Mouse (Mus musculus): ENCODE measurements around the gene Abhd2. TPM values are rescaled to one million over a fixed set of nuclear protein-coding genes. Genes with fewer than 3 reads are reported as not detected.

The Abhd2 gene
- polyA plus RNA-seq, 1 experiment from 2014 or later: 6.8 TPM

DNA sequence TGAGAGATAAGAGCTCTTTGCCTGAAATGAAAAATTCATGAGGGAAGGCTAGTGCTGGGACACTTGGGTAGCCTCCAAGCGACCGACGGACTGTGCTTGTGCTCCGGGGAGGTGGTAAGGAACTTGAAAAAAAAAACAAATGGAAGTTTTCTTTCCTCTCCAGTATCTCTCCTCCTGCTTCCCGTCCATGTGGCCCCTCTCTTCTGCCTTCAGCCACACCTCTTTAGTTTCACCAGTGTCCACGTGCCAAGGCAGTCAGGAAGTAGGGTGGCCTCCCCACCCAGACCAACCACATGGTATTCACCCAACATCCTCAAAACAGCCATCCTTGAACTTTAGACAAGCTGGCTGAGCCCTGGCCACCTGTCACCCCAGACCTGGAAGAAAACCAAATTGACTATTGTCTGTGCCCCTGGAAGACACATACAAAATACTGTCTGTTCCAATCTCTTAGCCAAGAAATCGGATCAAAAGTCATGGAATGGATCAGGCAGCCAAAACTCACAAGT, 25.1 kb upstream of the Abhd2 start:
- H3K4me1 ChIP-seq: peaks cover 18% of the 10 kb centered on the region
- DNase-seq (ENCODE audit: low spot score): no peak
- H3K36me3 ChIP-seq: no peaks in the 10 kb centered on the region
- no peak overlapping the region for H3K27ac ChIP-seq (replicated peaks)
- no peaks in the 10 kb centered on the region for H3K9me3 ChIP-seq (replicated peaks)
- WGBS: 74% methylated on average over 7 of the region's 7 CpGs
- no peak overlapping the region for H3K4me3 ChIP-seq
- H3K27me3 ChIP-seq (ENCODE audit: low read depth, poor library complexity, severe bottlenecking): 0 out of 2 replicates have a peak, but pooled peaks cover 5% of the 10 kb centered on the region

DNA sequence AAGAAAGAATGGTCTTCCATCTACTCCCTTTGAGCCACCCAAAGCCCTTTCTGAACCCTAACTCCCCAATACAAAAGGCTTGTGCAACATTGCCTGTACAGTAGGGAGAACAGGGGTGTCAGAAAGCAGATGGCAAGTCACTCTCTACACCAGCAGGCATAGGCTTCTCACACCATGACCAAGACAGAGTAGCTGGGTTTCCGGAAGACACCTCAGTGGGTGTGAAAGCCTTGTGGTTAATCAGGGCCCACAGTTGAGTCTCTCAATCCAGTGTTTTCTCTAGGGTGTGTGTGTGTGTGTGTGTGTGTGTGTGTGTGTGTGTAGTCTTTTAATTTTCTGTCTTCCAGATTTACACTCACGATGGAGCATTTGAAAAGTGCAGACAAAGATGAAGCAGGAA, 23.4 kb upstream of the Abhd2 start:
- no peak for DNase-seq (ENCODE audit: low spot score)
- Histone ChIP-seq H3K36me3 (no peaks in the 10 kb centered on the region), H3K4me3 (no peak overlapping the region), H3K9me3 (replicated peaks) (no peaks in the 10 kb centered on the region), H3K27ac (replicated peaks) (no peak overlapping the region), H3K27me3 (ENCODE audit: low read depth, poor library complexity, severe bottlenecking) (0 out of 2 replicates have a peak, but pooled peaks cover 5% of the 10 kb centered on the region), H3K4me1 (peaks cover 10% of the 10 kb centered on the region)
- WGBS: 94% methylated on average over 2 of the region's 2 CpGs

DNA sequence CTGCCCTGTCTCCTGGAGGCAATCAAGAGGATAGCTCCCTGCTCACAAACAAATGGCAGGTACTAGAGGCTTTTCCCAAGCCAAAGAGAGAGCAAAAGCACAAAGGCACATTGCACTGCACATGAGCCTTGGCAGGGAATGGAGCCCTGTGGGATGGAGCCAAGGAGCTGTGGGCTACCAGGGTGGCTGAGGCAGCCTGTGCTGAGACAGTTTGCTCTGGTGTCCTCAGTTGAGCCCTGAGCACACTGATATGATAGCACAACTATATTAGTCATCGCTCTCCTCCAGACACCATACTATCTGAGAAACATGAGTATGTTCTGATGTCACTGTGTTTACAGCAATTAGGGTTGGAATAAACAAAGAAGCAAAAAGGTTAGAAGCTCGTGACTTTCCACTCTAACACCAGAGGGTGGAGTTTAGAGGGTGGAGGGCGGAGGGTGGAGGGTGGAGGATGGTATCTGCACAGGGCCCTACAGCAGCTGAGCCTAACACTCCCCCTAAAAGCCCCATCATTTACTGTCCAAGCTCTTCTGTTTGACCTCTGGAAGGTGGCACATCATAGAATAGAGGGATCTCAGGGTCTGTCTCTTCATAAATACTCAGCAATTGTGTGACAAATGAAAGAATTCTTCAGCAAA, 18.6 kb upstream of the Abhd2 start:
- no peaks in the 10 kb centered on the region for H3K9me3 ChIP-seq (replicated peaks)
- no peaks in the 10 kb centered on the region for H3K27me3 ChIP-seq (ENCODE audit: low read depth, poor library complexity, severe bottlenecking)
- H3K27ac ChIP-seq (replicated peaks): no peak overlapping the region
- H3K4me1 ChIP-seq: no peaks in the 10 kb centered on the region
- no peaks in the 10 kb centered on the region for H3K36me3 ChIP-seq
- H3K4me3 ChIP-seq: no peak overlapping the region
- no peak for DNase-seq (ENCODE audit: low spot score)
- 89% methylated on average over 3 of the region's 3 CpGs for WGBS

DNA sequence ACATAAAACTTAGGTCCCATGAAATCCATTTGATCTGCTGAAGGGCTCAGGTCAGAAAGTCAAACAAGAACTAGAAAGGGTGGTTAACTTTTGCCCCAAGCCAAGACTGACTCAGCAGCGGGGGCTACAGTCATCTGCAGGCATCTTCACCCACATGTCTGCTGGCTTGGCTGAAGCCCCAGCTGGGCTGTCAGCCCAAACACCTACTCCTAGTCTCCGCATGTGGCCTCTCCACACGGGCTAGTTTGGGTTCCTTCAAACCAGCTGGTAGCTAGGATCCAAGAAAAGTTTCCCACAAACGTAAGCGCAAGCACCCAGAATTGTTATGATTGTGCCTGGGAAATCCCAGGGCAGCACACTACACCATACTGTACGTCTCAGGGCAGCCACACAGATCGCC, 17.6 kb upstream of the Abhd2 start:
- Histone ChIP-seq H3K4me1 (no peaks in the 10 kb centered on the region), H3K27ac (replicated peaks) (no peak overlapping the region), H3K27me3 (ENCODE audit: low read depth, poor library complexity, severe bottlenecking) (no peaks in the 10 kb centered on the region), H3K36me3 (no peaks in the 10 kb centered on the region), H3K4me3 (no peak overlapping the region), H3K9me3 (replicated peaks) (no peaks in the 10 kb centered on the region)
- no peak for DNase-seq (ENCODE audit: low spot score)
- 89% methylated on average over 7 of the region's 7 CpGs for WGBS

DNA sequence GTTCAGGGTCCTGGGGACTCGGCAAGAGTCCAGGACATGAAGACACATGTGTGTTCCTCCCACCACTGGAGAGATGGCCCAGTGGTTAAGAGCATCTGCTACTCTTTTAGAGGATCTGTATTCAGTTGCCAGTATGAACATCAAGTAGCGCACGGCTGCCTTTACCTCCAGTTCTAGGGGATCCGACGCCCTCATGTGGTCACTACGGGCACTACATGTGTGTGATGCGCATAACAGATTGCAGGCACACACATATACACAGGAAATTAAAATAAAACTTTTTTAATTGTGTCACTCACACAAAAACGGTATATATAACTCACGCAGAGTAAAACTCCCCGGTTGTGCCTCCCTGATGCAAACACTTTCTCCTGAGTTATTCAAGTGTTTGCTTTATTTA, 17.2 kb upstream of the Abhd2 start:
- no peaks in the 10 kb centered on the region for H3K4me1 ChIP-seq
- no peaks in the 10 kb centered on the region for H3K36me3 ChIP-seq
- no peak for DNase-seq (ENCODE audit: low spot score)
- H3K4me3 ChIP-seq: no peak overlapping the region
- H3K27ac ChIP-seq (replicated peaks): no peak overlapping the region
- no peaks in the 10 kb centered on the region for H3K27me3 ChIP-seq (ENCODE audit: low read depth, poor library complexity, severe bottlenecking)
- H3K9me3 ChIP-seq (replicated peaks): no peaks in the 10 kb centered on the region
- WGBS: 84% methylated on average over 10 of the region's 10 CpGs

DNA sequence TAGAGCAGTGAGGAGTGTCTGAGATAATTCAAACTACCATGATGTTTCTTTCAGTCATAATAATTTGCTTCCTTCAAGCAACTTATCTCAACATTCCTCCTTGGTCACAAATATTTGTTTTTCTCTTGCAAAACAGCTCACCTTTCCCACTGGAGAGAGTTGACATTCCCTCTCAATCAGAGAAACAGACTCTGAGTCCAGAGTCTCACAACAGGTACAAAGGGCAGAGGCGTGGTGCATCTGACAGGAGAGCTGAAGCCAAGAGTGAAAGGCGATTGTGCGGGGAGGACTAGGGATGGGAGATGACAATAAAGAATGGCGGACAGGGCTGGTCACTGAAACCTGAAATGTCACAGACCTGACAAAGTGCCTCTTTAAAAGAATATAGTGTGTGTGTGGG, 16.3 kb upstream of the Abhd2 start:
- H3K4me1 ChIP-seq: no peaks in the 10 kb centered on the region
- no peak overlapping the region for H3K4me3 ChIP-seq
- WGBS: 99% methylated on average over 4 of the region's 4 CpGs
- no peak overlapping the region for H3K27ac ChIP-seq (replicated peaks)
- no peaks in the 10 kb centered on the region for H3K9me3 ChIP-seq (replicated peaks)
- no peaks in the 10 kb centered on the region for H3K36me3 ChIP-seq
- H3K27me3 ChIP-seq (ENCODE audit: low read depth, poor library complexity, severe bottlenecking): no peaks in the 10 kb centered on the region
- no peak for DNase-seq (ENCODE audit: low spot score)

DNA sequence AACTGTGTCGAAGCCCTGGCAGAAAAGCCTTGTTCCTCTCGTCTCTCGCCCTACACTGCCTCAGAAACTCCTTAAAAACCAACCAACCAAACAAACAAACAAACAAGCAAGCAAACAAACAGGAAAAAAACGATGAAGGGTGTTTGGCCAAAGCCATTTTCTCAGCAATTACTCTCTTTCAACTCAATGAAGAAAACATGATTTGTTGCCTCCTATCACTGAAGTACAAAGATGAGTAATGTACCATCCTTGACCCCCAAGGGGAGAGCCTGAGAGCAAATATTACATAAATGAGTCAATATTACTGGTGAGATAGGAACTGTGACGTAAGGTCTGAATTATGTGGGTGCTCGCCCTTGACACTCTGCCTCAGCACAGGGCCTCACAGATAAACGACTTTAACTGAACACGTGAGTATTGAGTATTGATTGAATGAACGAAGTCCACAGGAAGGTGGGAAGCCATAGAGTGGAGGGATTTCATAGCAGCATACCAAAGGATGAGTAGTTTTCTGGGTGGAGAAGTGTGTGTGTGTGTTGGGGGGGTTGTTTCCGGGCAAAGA, 13.9 kb upstream of the Abhd2 start:
- Histone ChIP-seq H3K4me1 (no peaks in the 10 kb centered on the region), H3K27ac (replicated peaks) (no peak overlapping the region), H3K27me3 (ENCODE audit: low read depth, poor library complexity, severe bottlenecking) (no peaks in the 10 kb centered on the region), H3K36me3 (no peaks in the 10 kb centered on the region), H3K4me3 (no peak overlapping the region), H3K9me3 (replicated peaks) (no peaks in the 10 kb centered on the region)
- WGBS: 87% methylated on average over 10 of the region's 10 CpGs
- no peak for DNase-seq (ENCODE audit: low spot score)

DNA sequence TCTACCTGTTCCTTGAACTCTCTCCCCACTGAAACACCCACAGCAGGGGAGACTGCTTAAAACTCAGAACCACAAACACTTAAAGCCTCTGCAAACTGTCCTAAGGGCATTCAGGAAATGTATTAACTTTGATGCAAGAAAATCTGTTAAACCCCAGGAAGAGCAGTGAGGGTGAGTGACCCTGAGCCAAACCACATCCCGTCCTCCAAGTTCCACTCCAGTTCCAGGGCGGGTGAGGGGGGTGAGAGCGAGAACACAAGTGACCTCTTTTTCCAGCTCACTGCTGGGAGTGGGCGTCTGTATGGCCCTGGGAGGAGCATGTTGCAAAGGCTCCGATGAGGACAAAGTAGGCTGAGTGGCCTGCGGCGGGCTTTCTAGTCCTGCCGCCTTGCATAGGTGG, 10.5 kb upstream of the Abhd2 start:
- Histone ChIP-seq H3K27me3 (ENCODE audit: low read depth, poor library complexity, severe bottlenecking) (no peaks in the 10 kb centered on the region), H3K4me3 (no peak overlapping the region), H3K4me1 (no peaks in the 10 kb centered on the region), H3K9me3 (replicated peaks) (no peaks in the 10 kb centered on the region), H3K27ac (replicated peaks) (no peak overlapping the region), H3K36me3 (no peaks in the 10 kb centered on the region)
- WGBS: 83% methylated on average over 8 of the region's 8 CpGs
- DNase-seq (ENCODE audit: low spot score): no peak

DNA sequence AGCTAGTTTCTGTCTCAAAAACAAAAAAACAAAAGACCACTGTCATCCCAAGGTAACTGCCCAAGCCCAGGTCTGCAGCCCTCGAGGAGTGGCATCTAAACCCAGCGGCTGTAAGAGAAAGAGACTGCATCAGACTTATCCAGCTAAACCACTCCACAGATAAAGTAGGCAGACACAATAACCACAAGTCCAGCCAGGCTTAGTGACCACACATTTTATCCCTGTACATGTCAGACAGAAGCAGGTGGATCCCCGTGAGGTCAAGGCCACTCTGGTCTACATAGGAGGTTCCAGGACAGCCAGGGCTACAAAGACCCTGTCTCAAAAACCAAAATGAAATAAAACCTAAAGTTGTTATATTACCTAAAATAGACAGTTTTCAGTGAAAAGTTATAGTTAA, 9.2 kb upstream of the Abhd2 start:
- Histone ChIP-seq H3K27me3 (ENCODE audit: low read depth, poor library complexity, severe bottlenecking) (no peaks in the 10 kb centered on the region), H3K4me3 (no peak overlapping the region), H3K27ac (replicated peaks) (no peak overlapping the region), H3K4me1 (peaks cover 6% of the 10 kb centered on the region; the same call in 1 of the 2 replicates), H3K36me3 (no peaks in the 10 kb centered on the region), H3K9me3 (replicated peaks) (no peaks in the 10 kb centered on the region)
- no peak for DNase-seq (ENCODE audit: low spot score)
- WGBS: 88% methylated on average over 3 of the region's 3 CpGs

DNA sequence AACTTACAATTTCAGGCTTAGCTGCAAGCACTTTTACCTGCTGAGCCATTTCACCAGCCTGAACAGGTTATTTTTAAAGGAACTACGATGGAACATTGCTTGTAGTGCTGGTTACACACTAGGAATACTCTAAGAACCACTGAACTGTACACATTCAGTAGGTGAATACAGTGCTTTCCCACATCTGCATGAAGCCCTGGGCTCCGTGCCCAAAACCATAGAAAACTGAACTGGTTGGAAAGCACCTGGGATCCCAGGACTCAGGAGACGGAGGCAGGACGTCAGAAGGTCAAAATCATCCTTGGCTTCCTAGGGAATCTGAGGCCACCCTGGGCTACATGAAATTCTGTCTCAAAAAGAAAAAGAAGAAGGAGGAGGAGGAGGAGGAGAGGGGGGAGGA, 6.8 kb upstream of the Abhd2 start:
- H3K27me3 ChIP-seq (ENCODE audit: low read depth, poor library complexity, severe bottlenecking): no peaks in the 10 kb centered on the region
- 84% methylated on average over 4 of the region's 4 CpGs for WGBS
- H3K9me3 ChIP-seq (replicated peaks): no peaks in the 10 kb centered on the region
- no peak for DNase-seq (ENCODE audit: low spot score)
- no peak overlapping the region for H3K4me3 ChIP-seq
- H3K4me1 ChIP-seq: peaks cover 10% of the 10 kb centered on the region; the same call in 1 of the 2 replicates
- no peaks in the 10 kb centered on the region for H3K36me3 ChIP-seq
- H3K27ac ChIP-seq (replicated peaks): no peak overlapping the region

DNA sequence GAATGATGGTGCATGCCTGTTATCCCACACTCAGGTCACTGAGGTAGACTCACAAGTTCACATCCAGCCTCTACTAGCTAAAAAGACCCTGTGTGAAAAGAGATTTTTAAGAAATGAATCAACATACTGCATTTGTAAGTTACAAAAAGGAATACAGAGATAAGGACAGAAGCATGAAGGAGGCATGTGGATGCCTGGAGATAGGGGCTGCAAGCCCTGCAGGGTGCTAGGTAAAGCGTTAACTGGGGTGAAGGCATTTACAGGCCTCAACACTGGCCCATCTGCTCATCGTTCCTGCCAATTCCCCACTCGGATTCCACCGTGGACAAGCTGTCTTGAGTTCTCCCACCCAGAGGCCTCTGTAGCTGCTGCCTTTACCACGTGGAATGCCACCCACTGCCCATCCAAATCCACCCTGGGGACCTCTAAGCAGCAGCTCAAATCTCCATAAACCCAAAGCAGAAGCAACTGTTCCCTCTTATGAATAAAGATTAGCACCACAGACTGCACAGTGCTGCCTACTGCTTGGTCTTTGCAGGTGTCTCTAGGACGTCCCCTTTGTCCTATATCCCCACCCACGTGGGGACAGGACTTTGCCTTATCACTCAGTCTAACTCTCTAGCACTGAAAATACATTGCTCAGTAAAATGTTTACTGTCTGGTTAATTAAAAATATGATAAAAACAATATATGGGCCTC, 5.2 kb upstream of the Abhd2 start:
- Histone ChIP-seq H3K9me3 (replicated peaks) (no peaks in the 10 kb centered on the region), H3K36me3 (no peaks in the 10 kb centered on the region), H3K4me3 (no peak overlapping the region), H3K27me3 (ENCODE audit: low read depth, poor library complexity, severe bottlenecking) (no peaks in the 10 kb centered on the region), H3K4me1 (peaks cover 16% of the 10 kb centered on the region), H3K27ac (replicated peaks) (no peak overlapping the region)
- no peak for DNase-seq (ENCODE audit: low spot score)
- WGBS: 47% methylated on average over 7 of the region's 7 CpGs

DNA sequence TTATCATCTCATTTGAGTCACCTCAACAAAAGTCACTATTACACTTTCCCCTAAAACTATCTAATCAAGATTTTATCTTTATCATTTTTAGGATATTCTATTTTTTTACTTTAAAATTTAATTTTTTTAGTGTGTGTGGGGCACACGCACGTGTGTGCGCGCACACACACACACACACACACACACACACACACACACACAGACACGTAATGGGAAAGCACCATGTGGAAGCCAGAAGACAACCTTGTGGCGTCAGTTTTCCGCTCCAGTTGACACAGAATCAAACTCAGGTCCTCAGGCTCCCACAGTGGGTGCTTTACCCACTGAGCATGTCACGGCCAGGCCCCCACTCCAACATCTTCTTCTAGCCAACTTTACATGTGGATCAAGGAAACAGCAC, 4.1 kb upstream of the Abhd2 start:
- H3K4me3 ChIP-seq: no peak overlapping the region
- DNase-seq (ENCODE audit: low spot score): no peak
- no peak overlapping the region for H3K27ac ChIP-seq (replicated peaks)
- no peaks in the 10 kb centered on the region for H3K27me3 ChIP-seq (ENCODE audit: low read depth, poor library complexity, severe bottlenecking)
- no peaks in the 10 kb centered on the region for H3K9me3 ChIP-seq (replicated peaks)
- 90% methylated on average over 8 of the region's 8 CpGs for WGBS
- H3K36me3 ChIP-seq: no peaks in the 10 kb centered on the region
- peaks cover 21% of the 10 kb centered on the region for H3K4me1 ChIP-seq

DNA sequence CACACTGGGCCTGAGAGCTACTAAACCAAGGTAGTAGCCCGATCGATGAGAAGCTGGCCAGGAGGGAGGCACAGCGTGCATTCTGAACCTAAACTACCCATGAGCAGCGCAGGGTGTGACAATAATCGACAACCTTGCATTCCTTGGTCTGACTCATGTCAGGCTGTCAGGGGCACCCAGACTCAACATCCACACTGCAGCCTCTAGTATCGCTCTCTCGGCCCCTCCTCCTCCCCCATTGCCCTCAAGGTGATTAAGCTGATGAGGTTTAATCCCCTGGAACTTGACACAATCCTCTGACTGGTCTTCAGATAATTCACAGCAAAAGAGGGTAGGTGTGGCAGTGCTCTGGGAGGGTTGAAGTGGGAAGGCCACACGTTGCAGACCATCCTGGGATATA, 3.6 kb upstream of the Abhd2 start:
- Histone ChIP-seq H3K9me3 (replicated peaks) (no peaks in the 10 kb centered on the region), H3K27ac (replicated peaks) (no peak overlapping the region), H3K4me1 (peaks cover 27% of the 10 kb centered on the region), H3K36me3 (no peaks in the 10 kb centered on the region), H3K27me3 (ENCODE audit: low read depth, poor library complexity, severe bottlenecking) (no peaks in the 10 kb centered on the region), H3K4me3 (no peak overlapping the region)
- DNase-seq (ENCODE audit: low spot score): no peak
- WGBS: 52% methylated on average over 8 of the region's 8 CpGs

Data from midbrain, embryonic 10.5 days (tissue).